Mouse (Mus musculus) adrenal gland, postnatal 14 days (tissue): ENCODE data around the gene Grk2. TPM values are rescaled to one million over a fixed set of nuclear protein-coding genes. Genes with fewer than 3 reads are reported as not detected.

Experiments used
- DNase-seq: peaks from one replicate; pipeline ENCODE4 v3.0.0; 2021; ENCODE audit warnings: mixed read lengths
- total RNA-seq: library from RNA; stranded (reverse); gene quantifications from 2 replicates; pipeline ENCODE4 v1.2.3, GENCODE M21; 2021

Grk2 gene
- total RNA-seq, 1 experiment from 2014 or later: 45.2 TPM

GRCm38 (mm10) chr19:4303640-4303995 is 2.4 kb downstream of the Grk2 start:
- DNase-seq: no peak

- DNase-seq: peak; percentile 75
Observed at GRCm38 (mm10) chr19:4302936-4303639, 2.9 kb downstream of the Grk2 start.

GRCm38 (mm10) chr19:4301735-4302651 is 4.0 kb downstream of the Grk2 start:
- peak; percentile 63 for DNase-seq

- peak; percentile 14 for DNase-seq
Observed at GRCm38 (mm10) chr19:4300852-4301734, 4.9 kb downstream of the Grk2 start.

GRCm38 (mm10) chr19:4300271-4300704 is 5.7 kb downstream of the Grk2 start:
- peak; percentile 48 for DNase-seq

- DNase-seq: no peak
Observed at GRCm38 (mm10) chr19:4299574-4300270, 6.3 kb downstream of the Grk2 start.

- no peak for DNase-seq
Observed at GRCm38 (mm10) chr19:4299126-4299525, 6.9 kb downstream of the Grk2 start.

- DNase-seq: no peak
Observed at GRCm38 (mm10) chr19:4298322-4299121, 7.5 kb downstream of the Grk2 start.

GRCm38 (mm10) chr19:4297851-4298250 is 8.2 kb downstream of the Grk2 start:
- DNase-seq: no peak

- DNase-seq: no peak
Observed at GRCm38 (mm10) chr19:4296611-4297010, 9.4 kb downstream of the Grk2 start.

- no peak for DNase-seq
Observed at GRCm38 (mm10) chr19:4295391-4295790, 10.6 kb downstream of the Grk2 start.

GRCm38 (mm10) chr19:4294381-4295097 is 11.5 kb downstream of the Grk2 start:
- peak; percentile 72 for DNase-seq

- DNase-seq: no peak
Observed at GRCm38 (mm10) chr19:4291161-4291560, 14.9 kb downstream of the Grk2 start.

GRCm38 (mm10) chr19:4290749-4291148 is 15.3 kb downstream of the Grk2 start:
- peak; percentile 2 for DNase-seq

GRCm38 (mm10) chr19:4283653-4284052 is 22.4 kb downstream of the Grk2 start:
- peak; percentile 6 for DNase-seq

- DNase-seq: peak; percentile 94
Observed at GRCm38 (mm10) chr19:4282898-4283553, 23.0 kb downstream of the Grk2 start, which contains the start of gene Ankrd13d. TSS of gene Ankrd13d (minus strand) at chr19:4283137.

- DNase-seq: no peak
Observed at GRCm38 (mm10) chr19:4280425-4280824, 25.6 kb downstream of the Grk2 start.

- peak; percentile 24 for DNase-seq
Observed at GRCm38 (mm10) chr19:4279487-4279886, 26.5 kb downstream of the Grk2 start.

- no peak for DNase-seq
Observed at GRCm38 (mm10) chr19:4270972-4271371, 35.0 kb downstream of the Grk2 start.
